Mouse (Mus musculus): ENCODE results near the gene Atoh1. TPM values are rescaled to one million over a fixed set of nuclear protein-coding genes. Genes with fewer than 3 reads are reported as not detected.

Atoh1 gene
- total RNA-seq, 2 experiments from 2014 or later, result not detected

DNA sequence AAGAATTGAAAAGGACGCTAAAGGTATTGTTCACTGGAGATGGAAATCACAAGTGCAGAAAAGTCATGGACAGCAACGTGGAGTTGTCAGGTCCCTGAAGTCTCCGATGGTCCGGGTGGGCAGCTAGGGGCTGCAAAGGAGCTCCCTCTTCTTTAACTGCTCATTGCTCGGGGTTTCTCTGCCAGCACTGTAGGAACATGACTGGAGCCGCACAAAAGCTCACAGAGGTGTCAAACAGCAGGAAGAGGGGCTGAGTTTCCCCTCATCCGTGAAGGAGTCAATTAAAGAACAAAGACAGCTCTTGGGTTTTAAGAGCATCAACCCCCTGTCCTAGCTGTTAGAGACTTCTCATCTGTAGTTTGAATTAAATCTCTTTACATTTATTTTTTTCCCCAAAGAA, 44.5 kb downstream of the Atoh1 start:
- intact Hi-C loops (cut with DNase I), result no loop called here
- no peak for DNase-seq (ENCODE audit: low spot score in 2 of 2)

All from left cerebral cortex, postnatal 25 days (tissue).